ENCODE assay signal across 12 mouse cellular contexts in genomic region chr8:70758308-70758615, GRCm38 (mm10). TPM values are rescaled to one million over a fixed set of nuclear protein-coding genes. Genes with fewer than 3 reads are reported as not detected.
DNase-seq lines count a peak whose midpoint lies in the region; TF ChIP-seq lines count a peak whose summit lies in the region.
"Had no signal": no experiment of that assay in that cellular context is flagged by ENCODE, and none has a peak within 500 bp of the region (broad histone marks: within the 10 kb centered on the region; RNA-seq: fewer than 3 reads in every experiment).

No protein-coding gene starts in this region.

- no peak overlapping the region for H3K4me3 ChIP-seq in gastrocnemius, adult 2 months
- H3K4me3 ChIP-seq in left cerebral cortex, adult 2 months, result no peak overlapping the region
- peak overlapping the region; percentile 3; the same call in 1 of the 2 replicates for H3K4me3 ChIP-seq in embryonic facial prominence, embryonic 10.5 days
- H3K4me3 ChIP-seq: erythroblast, embryonic 14.5 days; lung, embryonic 15.5 days had no signal

- 85% methylated on average over 7 of the region's 7 CpGs for WGBS in embryonic facial prominence, embryonic 10.5 days

- peaks cover 58% of the 10 kb centered on the region for H3K4me1 ChIP-seq in embryonic facial prominence, embryonic 10.5 days

- H3K36me3 ChIP-seq in embryonic facial prominence, embryonic 10.5 days (replicated peaks), result peaks cover 29% of the 10 kb centered on the region
- H3K36me3 ChIP-seq: lung, embryonic 15.5 days had no signal

- no peak for TF ChIP-seq CTCF in gastrocnemius, adult 2 months (IDR thresholded peaks at IDR 0.05)
- no peak for TF ChIP-seq CTCF in left cerebral cortex, adult 2 months (IDR thresholded peaks at IDR 0.05)

- intact Hi-C loops in gastrocnemius, adult 2 months (cut with DNase I), result no loop called here
- intact Hi-C loops in left cerebral cortex, postnatal 4 days (cut with DNase I), result no loop called here
- intact Hi-C loops in left cerebral cortex, adult 2 months (cut with DNase I), result no loop called here

- DNase-seq in gastrocnemius, adult 2 months, result peak; percentile 21
- DNase-seq in gastrocnemius, adult 8-10 months (ENCODE audit: low spot score in 2 of 2), result no peak
- peak; percentile 90 for DNase-seq in left cerebral cortex, postnatal 4 days
- no peak for DNase-seq in left cerebral cortex, adult 2 months (ENCODE audit: extremely low spot score in 1 of 2, low spot score in 2 of 2)
- DNase-seq in CD4-positive helper T cell, adult 2 months (ENCODE audit: low read depth, low spot score), result peak; percentile 6
- DNase-seq in embryonic facial prominence, embryonic 10.5 days (ENCODE audit: low spot score), result no peak
- no peak for DNase-seq in spleen, adult 12 weeks (ENCODE audit: low spot score)

- H3K27ac ChIP-seq in gastrocnemius, adult 2 months, result peak overlapping the region; percentile 94; the same call in 1 of the 2 replicates
- no peak overlapping the region; the same call in 1 of the 2 replicates for H3K27ac ChIP-seq in left cerebral cortex, adult 2 months
- H3K27ac ChIP-seq in embryonic facial prominence, embryonic 10.5 days (replicated peaks), result no peak overlapping the region
- H3K27ac ChIP-seq: lung, embryonic 15.5 days had no signal

- peaks cover 19% of the 10 kb centered on the region for H3K27me3 ChIP-seq in embryonic facial prominence, embryonic 10.5 days (replicated peaks; ENCODE audit: low read depth, poor library complexity, severe bottlenecking)
- H3K27me3 ChIP-seq: lung, embryonic 15.5 days had no signal

- no peaks in the 10 kb centered on the region for H3K9me3 ChIP-seq in embryonic facial prominence, embryonic 10.5 days
- H3K9me3 ChIP-seq: lung, embryonic 15.5 days had no signal

RNA-seq across cellular contexts. Expression of gene Mpv17l2, which starts 2.5 kb away (rescaled TPM):
- 10 to 100 TPM; 21.0 to 22.8 TPM for total RNA-seq in gastrocnemius, adult 2 months (2021)
- 10 to 100 TPM; 19.7 to 24.6 (median 22.2) TPM for total RNA-seq in gastrocnemius, adult 8-10 months (2022)
- 10 to 100 TPM; 31.7 to 32.6 TPM for total RNA-seq in left cerebral cortex, postnatal 4 days (2021)
- 10 to 100 TPM; 33.3 to 35.7 TPM for total RNA-seq in left cerebral cortex, adult 2 months (2021)
- 28.2 and 34.5 TPM in 2 replicates for polyA plus RNA-seq in embryonic facial prominence, embryonic 10.5 days (2016; fragmentation: Nextera tagmentation; extraction: Ambion mirVana)

RNA-seq across cellular contexts. Expression of gene Rab3a, which starts 3.8 kb away (rescaled TPM):
- 10 to 100 TPM; 31.9 to 39.8 TPM for total RNA-seq in gastrocnemius, adult 2 months (2021)
- 10 to 100 TPM; 28.5 to 34.0 (median 32.3) TPM for total RNA-seq in gastrocnemius, adult 8-10 months (2022)
- total RNA-seq in left cerebral cortex, postnatal 4 days (2021), result 100 to 1,000 TPM; 414 to 476 TPM
- total RNA-seq in left cerebral cortex, adult 2 months (2021), result 100 to 1,000 TPM; 808 to 835 TPM
- 13.6 and 16.2 TPM in 2 replicates for polyA plus RNA-seq in embryonic facial prominence, embryonic 10.5 days (2016; fragmentation: Nextera tagmentation; extraction: Ambion mirVana)

RNA-seq across cellular contexts. Expression of gene Pik3r2, which starts 18.3 kb away (rescaled TPM):
- total RNA-seq in gastrocnemius, adult 2 months (2021), result 10 to 100 TPM; 13.9 to 16.2 TPM
- 10 to 100 TPM; 14.5 to 17.4 (median 16.0) TPM for total RNA-seq in gastrocnemius, adult 8-10 months (2022)
- 100 to 1,000 TPM; 187 to 198 TPM for total RNA-seq in left cerebral cortex, postnatal 4 days (2021)
- total RNA-seq in left cerebral cortex, adult 2 months (2021), result 100 to 1,000 TPM; 159 to 160 TPM
- polyA plus RNA-seq in embryonic facial prominence, embryonic 10.5 days (2016; fragmentation: Nextera tagmentation; extraction: Ambion mirVana), result 79.2 and 79.8 TPM in 2 replicates

RNA-seq across cellular contexts. Expression of gene Pde4c, which starts 34.7 kb away (rescaled TPM):
- 1 to 10 TPM; 2.4 to 3.0 TPM for total RNA-seq in gastrocnemius, adult 2 months (2021)
- 1 to 10 TPM in 2 of 4 experiments, under 1 TPM in 2; 0.65 to 2.3 (median 1.1) TPM for total RNA-seq in gastrocnemius, adult 8-10 months (2022)
- under 1 TPM; 0.56 to 0.66 TPM for total RNA-seq in left cerebral cortex, postnatal 4 days (2021)
- 1 to 10 TPM; 1.9 to 3.0 TPM for total RNA-seq in left cerebral cortex, adult 2 months (2021)
- polyA plus RNA-seq in embryonic facial prominence, embryonic 10.5 days (2016; fragmentation: Nextera tagmentation; extraction: Ambion mirVana), result 0.20 and 0.69 TPM in 2 replicates
- polyA plus RNA-seq: erythroblast, embryonic 14.5 days had no signal

RNA-seq across cellular contexts. Expression of gene Gm3336, which starts 39.9 kb away (rescaled TPM):
- not detected for total RNA-seq in gastrocnemius, adult 2 months (2021)
- not detected for total RNA-seq in gastrocnemius, adult 8-10 months (2022)
- total RNA-seq in left cerebral cortex, postnatal 4 days (2021), result not detected
- not detected for total RNA-seq in left cerebral cortex, adult 2 months (2021)
- not detected in 2 replicates for polyA plus RNA-seq in embryonic facial prominence, embryonic 10.5 days (2016; fragmentation: Nextera tagmentation; extraction: Ambion mirVana)
- total RNA-seq: common myeloid progenitor, adult 5-6 weeks; heart, adult 18-20 months had no signal
- polyA plus RNA-seq: erythroblast, embryonic 14.5 days; limb, embryonic 11.5 days; lung, embryonic 15.5 days had no signal

Comparison
In these comparisons a context has a peak if more than half of its experiments do, and no peak if none do; other contexts are left out.
1. DNase-seq: peak in gastrocnemius, adult 2 months (single experiment), left cerebral cortex, postnatal 4 days (single experiment) and CD4-positive helper T cell, adult 2 months (single experiment); none in gastrocnemius, adult 8-10 months (0 of 2), left cerebral cortex, adult 2 months (0 of 2), embryonic facial prominence, embryonic 10.5 days (single experiment) and spleen, adult 12 weeks (single experiment).
2. RNA of gene Rab3a, which starts 3.8 kb away (total RNA-seq): 808 to 835 TPM in left cerebral cortex, adult 2 months and 414 to 476 TPM in left cerebral cortex, postnatal 4 days; 31.9 to 39.8 TPM in gastrocnemius, adult 2 months and 28.5 to 34.0 TPM in gastrocnemius, adult 8-10 months; every median in the first group is over 10 times any median in the second.
3. RNA of gene Pik3r2, which starts 18.3 kb away (total RNA-seq): 187 to 198 TPM in left cerebral cortex, postnatal 4 days and 159 to 160 TPM in left cerebral cortex, adult 2 months; 14.5 to 17.4 TPM in gastrocnemius, adult 8-10 months and 13.9 to 16.2 TPM in gastrocnemius, adult 2 months; every median in the first group is over 4 times any median in the second.